Mouse (Mus musculus) adrenal gland, postnatal 25 days (tissue): ENCODE results near the gene Dhrs9. TPM values are rescaled to one million over a fixed set of nuclear protein-coding genes. Genes with fewer than 3 reads are reported as not detected.

ENCODE experiments used
- DNase-seq: peaks from one replicate; pipeline ENCODE4 v3.0.0; 2021; ENCODE audit warnings: mixed read lengths
- total RNA-seq: library from RNA; stranded (reverse); gene quantifications from 2 replicates; pipeline ENCODE4 v1.2.3, GENCODE M21; 2021

Gene Dhrs9
- total RNA-seq, 1 experiment from 2014 or later = 0.73 TPM

- DNase-seq = no peak
Measured at GRCm38 (mm10) chr2:69418294-69418881, 38.1 kb downstream of the Dhrs9 start.

- DNase-seq = no peak
Measured at GRCm38 (mm10) chr2:69424829-69425228, 44.6 kb downstream of the Dhrs9 start.

- DNase-seq = no peak
Measured at GRCm38 (mm10) chr2:69426081-69426480, 45.8 kb downstream of the Dhrs9 start.

- no peak for DNase-seq
Measured at GRCm38 (mm10) chr2:69427141-69427540, 46.9 kb downstream of the Dhrs9 start.

- DNase-seq = peak; percentile 65
Measured at GRCm38 (mm10) chr2:69428116-69428515, 47.9 kb downstream of the Dhrs9 start.

- DNase-seq = no peak
Measured at GRCm38 (mm10) chr2:69441656-69442055, 61.4 kb downstream of the Dhrs9 start.

GRCm38 (mm10) chr2:69445896-69446472 lies 65.7 kb downstream of the Dhrs9 start:
- no peak for DNase-seq

GRCm38 (mm10) chr2:69448581-69448980 lies 68.3 kb downstream of the Dhrs9 start:
- no peak for DNase-seq

- DNase-seq = no peak
Measured at GRCm38 (mm10) chr2:69451128-69451527, 70.9 kb downstream of the Dhrs9 start.

Other genes with a start within 250 kb of the Dhrs9 start
- 8.0 and 8.9 TPM in 2 replicates for gene Nostrin, start 244.6 kb upstream of the Dhrs9 start, total RNA-seq
- gene Spc25, start 174.3 kb upstream of the Dhrs9 start, total RNA-seq = 5.0 and 7.1 TPM in 2 replicates
- gene G6pc2, start 169.4 kb upstream of the Dhrs9 start, total RNA-seq = not detected in 2 replicates
- gene Abcb11, start 37.8 kb upstream of the Dhrs9 start, total RNA-seq = 0.09 and 2.8 TPM in 2 replicates
- 0.15 and 0.43 TPM in 2 replicates for gene Lrp2, start 205.6 kb downstream of the Dhrs9 start, total RNA-seq